Mouse (Mus musculus) kidney, adult 2 months (tissue): ENCODE data around the gene Dgat2l6. TPM values are rescaled to one million over a fixed set of nuclear protein-coding genes. Genes with fewer than 3 reads are reported as not detected.

ENCODE experiments used
- DNase-seq: peaks from one replicate; pipeline ENCODE4 v3.0.0; 2021
- H3K27ac ChIP-seq: fragments of 200-500 bp; 2 replicates; pipeline ENCODE4 v1.5.1; 2012; ENCODE audit warnings: low read depth, low read length, control low read depth, inconsistent platforms; ENCODE audit not compliant: insufficient read depth
- H3K27me3 ChIP-seq: fragments of 200-500 bp; replicated peaks from 2 replicates; pipeline ENCODE4 v1.6.1; 2012; ENCODE audit warnings: mild to moderate bottlenecking, moderate library complexity, low read length, inconsistent platforms; ENCODE audit not compliant: control insufficient read depth, insufficient read depth
- H3K36me3 ChIP-seq: fragments of 200-500 bp; 2 replicates; pipeline ENCODE4 v1.6.1; 2012; ENCODE audit warnings: mild to moderate bottlenecking, moderate library complexity, low read length, inconsistent platforms; ENCODE audit not compliant: control insufficient read depth, insufficient read depth
- H3K4me1 ChIP-seq: fragments of 200-500 bp; 2 replicates; pipeline ENCODE4 v1.6.1; 2011; ENCODE audit warnings: low read length; ENCODE audit not compliant: control insufficient read depth, insufficient read depth
- H3K4me3 ChIP-seq: fragments of 200-500 bp; 2 replicates; pipeline ENCODE4 v1.5.1; 2011; ENCODE audit warnings: mild to moderate bottlenecking, low read depth, low read length, control low read depth; ENCODE audit not compliant: insufficient read depth
- CTCF ChIP-seq: fragments of 200-500 bp; conservative IDR thresholded peaks from 2 replicates; pipeline ENCODE4 v1.5.1; 2011; ENCODE audit warnings: low read depth, mild to moderate bottlenecking, control low read depth, low read length, moderate library complexity, mixed read lengths; ENCODE audit not compliant: insufficient read depth, insufficient read length
- POLR2A ChIP-seq: fragments of 200-500 bp; IDR thresholded peaks from one replicate; pipeline ENCODE4 v1.6.1; 2011; ENCODE audit warnings: low read depth, low read length, control low read depth
- WGBS: fragments of 180-500 bp; shearing (Covaris S2); methylation state at CpG from one replicate; pipeline ENCODE4 v1.1.7; 2018; 5-methylcytosine and 5-hydroxymethylcytosine counted together
- polyA plus RNA-seq: library from polyadenylated mRNA; depleted of rRNA; stranded (reverse); fragments of >200 nt; gene quantifications from 2 replicates; pipeline ENCODE4 v1.2.3, GENCODE M21; 2012; rRNA removed

The Dgat2l6 gene
- polyA plus RNA-seq, 1 experiment, result not detected

GRCm38 (mm10) chrX:100571951-100572350 is 47.3 kb downstream of the Dgat2l6 start, which contains the start of gene Awat1:
Gene Awat1 (plus strand): TSS chrX:100572251.
- H3K36me3 ChIP-seq, result no peaks in the 10 kb centered on the region
- DNase-seq, result no peak
- TF ChIP-seq POLR2A (no peak), CTCF (no peak)
- H3K27ac ChIP-seq, result no peak within 1 kb of the TSS
- H3K4me3 ChIP-seq, result no peak within 1 kb of the TSS
- H3K27me3 ChIP-seq, result no peaks in the 10 kb centered on the region
- H3K4me1 ChIP-seq, result no peaks in the 10 kb centered on the region
- 100% methylated on average over 1 of the region's 1 CpGs for WGBS

- H3K4me3 ChIP-seq, result no peak within 1 kb of the TSS
These were observed 70.2 kb downstream of the Dgat2l6 start, which contains the start of gene P2ry4 for GRCm38 (mm10) chrX:100594791-100595190. Gene P2ry4 (minus strand): TSS chrX:100594869.

More at GRCm38 (mm10) chrX:100594791-100595190, 70.2 kb downstream of the Dgat2l6 start, which contains the start of gene P2ry4:
- WGBS, result 68% methylated on average over 4 of the region's 4 CpGs
- H3K27me3 ChIP-seq, result no peaks in the 10 kb centered on the region
- TF ChIP-seq POLR2A, result no peak
- TF ChIP-seq CTCF, result no peak
- DNase-seq, result no peak
- no peaks in the 10 kb centered on the region for H3K4me1 ChIP-seq
- no peak within 1 kb of the TSS for H3K27ac ChIP-seq
- H3K36me3 ChIP-seq, result no peaks in the 10 kb centered on the region

Other genes with a start within 250 kb of the Dgat2l6 start
- gene Otud6a, start 95.8 kb upstream of the Dgat2l6 start, polyA plus RNA-seq, result not detected in 2 replicates
- gene Awat2, start 82.1 kb upstream of the Dgat2l6 start, polyA plus RNA-seq, result 0.54 and 0.70 TPM in 2 replicates
- gene Igbp1, start 30.5 kb upstream of the Dgat2l6 start, polyA plus RNA-seq, result 38.4 and 47.9 TPM in 2 replicates
- not detected in 2 replicates for gene Awat1, start 47.4 kb downstream of the Dgat2l6 start, polyA plus RNA-seq
- gene P2ry4, start 70.0 kb downstream of the Dgat2l6 start, polyA plus RNA-seq, result not detected in 2 replicates
- not detected in 2 replicates for gene Arr3, start 80.7 kb downstream of the Dgat2l6 start, polyA plus RNA-seq
- 0.10 and 0.11 TPM in 2 replicates for gene Kif4, start 100.9 kb downstream of the Dgat2l6 start, polyA plus RNA-seq
- 31.2 and 36.6 TPM in 2 replicates for gene Pdzd11, start 101.7 kb downstream of the Dgat2l6 start, polyA plus RNA-seq
- 1.1 and 1.3 TPM in 2 replicates for gene Gdpd2, start 205.0 kb downstream of the Dgat2l6 start, polyA plus RNA-seq
- 12.2 and 13.9 TPM in 2 replicates for gene Dlg3, start 242.9 kb downstream of the Dgat2l6 start, polyA plus RNA-seq